Mouse (Mus musculus) forebrain, embryonic 14.5 days (tissue): ENCODE measurements around the gene Mboat2. TPM values are rescaled to one million over a fixed set of nuclear protein-coding genes. Genes with fewer than 3 reads are reported as not detected.

Source experiments
- ATAC-seq: fragments of 200-750 bp; cut with Nextera tagmentation; 2 replicates; pipeline ENCODE4 v1.8.0; 2017; ENCODE audit warnings: mild to moderate bottlenecking, moderate library complexity
- DNase-seq: peaks from one replicate; pipeline ENCODE4 v3.0.0-alpha.2; 2015; ENCODE audit warnings: low spot score
- H3K27ac ChIP-seq: fragments of 300-500 bp; sonication (generic); 2 replicates; pipeline ENCODE4 v1.5.1; 2014; ENCODE audit warnings: low read depth, mild to moderate bottlenecking, control low read depth, low read length, moderate library complexity
- H3K27me3 ChIP-seq: fragments of 300-500 bp; sonication (generic); replicated peaks from 2 replicates; pipeline ENCODE4 v1.6.1; 2014; ENCODE audit warnings: low read length, control low read depth, mixed read lengths; ENCODE audit not compliant: control insufficient read depth, insufficient read depth
- H3K36me3 ChIP-seq: fragments of 300-500 bp; sonication (generic); 2 replicates; pipeline ENCODE4 v1.6.1; 2014; ENCODE audit warnings: low read length, control low read depth; ENCODE audit not compliant: control insufficient read depth, insufficient read depth
- H3K4me1 ChIP-seq: fragments of 300-500 bp; sonication (generic); 2 replicates; pipeline ENCODE4 v1.6.1; 2014; ENCODE audit warnings: antibody characterized with exemption, low read length, control low read depth; ENCODE audit not compliant: control insufficient read depth, insufficient read depth
- H3K4me2 ChIP-seq: fragments of 300-500 bp; sonication (generic); 2 replicates; pipeline ENCODE4 v1.6.1; 2014; ENCODE audit warnings: mild to moderate bottlenecking, control low read depth, low read length
- H3K4me3 ChIP-seq: fragments of 300-500 bp; sonication (generic); 2 replicates; pipeline ENCODE4 v1.5.1; 2014; ENCODE audit warnings: low read depth, low read length, control low read depth
- H3K9ac ChIP-seq: fragments of 300-500 bp; sonication (generic); 2 replicates; pipeline ENCODE4 v1.6.1; 2014; ENCODE audit warnings: mild to moderate bottlenecking, low read length, control low read depth, moderate library complexity
- H3K9me3 ChIP-seq: fragments of 300-500 bp; sonication (generic); replicated peaks from 2 replicates; pipeline ENCODE4 v1.6.1; 2016; ENCODE audit warnings: low read length, control low read depth, mixed read lengths; ENCODE audit not compliant: control insufficient read depth
- WGBS: fragments of 180-500 bp; shearing (Covaris S2); extraction: QIAGEN DNeasy Blood & Tissue Kit; methylation state at CpG from one replicate; pipeline ENCODE4 v1.1.7; 2014; 5-methylcytosine and 5-hydroxymethylcytosine counted together
- polyA plus RNA-seq: library from polyadenylated mRNA; unstranded; fragments of >200 nt; fragmentation: Nextera tagmentation; extraction: Ambion mirVana; gene quantifications from 2 replicates; pipeline ENCODE4 v1.2.1, GENCODE M21; 2014

The Mboat2 gene
- polyA plus RNA-seq, 1 experiment from 2014 or later, result 68.4 TPM

- H3K9ac ChIP-seq, result peak overlapping the region; percentile 100
- H3K4me3 ChIP-seq, result peak overlapping the region; percentile 85
- ATAC-seq (no peak), DNase-seq (peak; percentile 31)
- no peaks in the 10 kb centered on the region for H3K27me3 ChIP-seq
- peak overlapping the region; percentile 55 for H3K4me2 ChIP-seq
- H3K9me3 ChIP-seq, result no peaks in the 10 kb centered on the region
- 47% methylated on average over 1 of the region's 1 CpGs for WGBS
- H3K36me3 ChIP-seq, result no peaks in the 10 kb centered on the region
- peaks cover 30% of the 10 kb centered on the region for H3K4me1 ChIP-seq
- H3K27ac ChIP-seq, result peak overlapping the region; percentile 98; the same call in 1 of the 2 replicates
Observed at GRCm38 (mm10) chr12:24830086-24830485, 593 bp upstream of the Mboat2 start.

DNA sequence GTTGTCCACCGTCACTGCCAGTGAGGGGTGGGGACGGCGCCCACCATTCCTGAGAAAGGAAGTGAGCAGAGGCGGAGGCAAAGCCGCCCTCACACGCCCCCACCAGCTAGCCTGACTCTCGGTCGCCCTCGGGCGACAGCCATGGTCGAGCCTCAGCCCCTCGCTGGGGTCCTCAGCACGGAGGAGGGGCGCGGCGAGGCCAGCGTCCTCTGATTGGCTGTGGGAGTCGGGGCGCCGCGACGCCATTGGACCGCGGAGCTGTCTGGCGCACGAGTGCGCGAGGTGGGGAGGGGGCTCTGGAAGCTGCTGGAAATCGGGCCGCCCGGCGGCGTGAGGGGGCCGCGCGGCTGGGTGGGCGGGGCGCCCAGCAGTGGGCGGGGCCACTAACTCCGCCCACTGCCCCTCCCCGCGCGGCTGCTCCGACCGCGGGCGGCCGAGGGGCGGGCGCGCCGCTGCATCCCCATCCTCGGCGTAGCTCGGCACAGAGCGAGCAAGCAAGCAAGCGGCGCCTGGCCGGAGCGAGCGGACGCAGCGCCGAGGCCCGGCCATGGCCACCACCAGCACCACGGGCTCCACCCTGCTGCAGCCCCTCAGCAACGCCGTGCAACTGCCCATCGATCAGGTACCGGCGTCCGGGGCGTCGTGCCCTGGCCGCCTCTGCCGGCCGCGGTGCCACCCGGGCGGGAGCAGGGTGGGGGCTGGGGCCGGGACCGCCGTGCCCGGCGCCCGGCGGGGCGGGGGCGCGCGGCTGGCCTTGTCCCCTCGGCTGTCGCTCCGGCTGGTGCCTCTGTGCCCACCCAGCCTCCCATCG, 679 bp downstream of the Mboat2 start:
- H3K4me1 ChIP-seq, result peaks cover 30% of the 10 kb centered on the region
- WGBS, result under 1% methylated on average over 67 of the region's 95 CpGs
- ATAC-seq (peak; percentile 99), DNase-seq (peak; percentile 99)
- H3K4me2 ChIP-seq, result peak overlapping the region; percentile 72
- H3K36me3 ChIP-seq, result no peaks in the 10 kb centered on the region
- no peaks in the 10 kb centered on the region for H3K9me3 ChIP-seq
- peak overlapping the region; percentile 100 for H3K9ac ChIP-seq
- H3K4me3 ChIP-seq, result peak overlapping the region; percentile 85
- peak overlapping the region; percentile 98 for H3K27ac ChIP-seq
- no peaks in the 10 kb centered on the region for H3K27me3 ChIP-seq

- no peaks in the 10 kb centered on the region for H3K27me3 ChIP-seq
- H3K4me2 ChIP-seq, result peak overlapping the region; percentile 72
- H3K4me1 ChIP-seq, result peaks cover 28% of the 10 kb centered on the region
- ATAC-seq (no peak), DNase-seq (peak; percentile 44)
- peak overlapping the region; percentile 90 for H3K9ac ChIP-seq
- H3K4me3 ChIP-seq, result peak overlapping the region; percentile 85
- under 1% methylated on average over 32 of the region's 32 CpGs for WGBS
- no peaks in the 10 kb centered on the region for H3K36me3 ChIP-seq
- H3K27ac ChIP-seq, result peak overlapping the region; percentile 95
- H3K9me3 ChIP-seq, result no peaks in the 10 kb centered on the region
Observed at GRCm38 (mm10) chr12:24831964-24832427, 1.3 kb downstream of the Mboat2 start.

DNA sequence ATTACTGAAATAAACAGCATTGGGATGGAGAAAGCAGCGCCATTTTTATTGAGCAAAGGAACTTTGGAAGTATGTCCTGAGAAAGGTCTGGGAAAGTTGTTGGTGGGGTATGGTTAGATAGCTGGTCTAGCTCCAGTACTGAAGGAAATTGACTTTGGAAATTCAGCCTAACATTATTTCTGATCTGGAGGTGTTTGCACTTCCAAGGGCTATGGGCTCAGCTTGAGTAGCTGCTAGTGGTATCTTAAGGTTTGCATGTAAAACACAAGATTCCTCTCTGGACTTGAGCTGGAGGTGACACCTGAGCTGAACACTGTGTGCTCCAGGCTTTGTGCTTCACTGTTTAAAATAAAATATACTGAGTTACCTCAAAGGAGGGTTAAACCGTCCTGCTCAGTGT, 1.8 kb downstream of the Mboat2 start:
- 15% methylated on average over 2 of the region's 2 CpGs for WGBS
- Histone ChIP-seq H3K27me3 (no peaks in the 10 kb centered on the region), H3K36me3 (no peaks in the 10 kb centered on the region), H3K4me1 (peaks cover 26% of the 10 kb centered on the region), H3K9me3 (no peaks in the 10 kb centered on the region), H3K9ac (peak overlapping the region; percentile 90), H3K4me2 (peak overlapping the region; percentile 72), H3K27ac (no peak overlapping the region), H3K4me3 (peak overlapping the region; percentile 85)
- DNase-seq, result no peak
- no peak for ATAC-seq

GRCm38 (mm10) chr12:24837947-24838346, 7.3 kb downstream of the Mboat2 start:
- WGBS, result 58% methylated on average over 2 of the region's 2 CpGs

DNA sequence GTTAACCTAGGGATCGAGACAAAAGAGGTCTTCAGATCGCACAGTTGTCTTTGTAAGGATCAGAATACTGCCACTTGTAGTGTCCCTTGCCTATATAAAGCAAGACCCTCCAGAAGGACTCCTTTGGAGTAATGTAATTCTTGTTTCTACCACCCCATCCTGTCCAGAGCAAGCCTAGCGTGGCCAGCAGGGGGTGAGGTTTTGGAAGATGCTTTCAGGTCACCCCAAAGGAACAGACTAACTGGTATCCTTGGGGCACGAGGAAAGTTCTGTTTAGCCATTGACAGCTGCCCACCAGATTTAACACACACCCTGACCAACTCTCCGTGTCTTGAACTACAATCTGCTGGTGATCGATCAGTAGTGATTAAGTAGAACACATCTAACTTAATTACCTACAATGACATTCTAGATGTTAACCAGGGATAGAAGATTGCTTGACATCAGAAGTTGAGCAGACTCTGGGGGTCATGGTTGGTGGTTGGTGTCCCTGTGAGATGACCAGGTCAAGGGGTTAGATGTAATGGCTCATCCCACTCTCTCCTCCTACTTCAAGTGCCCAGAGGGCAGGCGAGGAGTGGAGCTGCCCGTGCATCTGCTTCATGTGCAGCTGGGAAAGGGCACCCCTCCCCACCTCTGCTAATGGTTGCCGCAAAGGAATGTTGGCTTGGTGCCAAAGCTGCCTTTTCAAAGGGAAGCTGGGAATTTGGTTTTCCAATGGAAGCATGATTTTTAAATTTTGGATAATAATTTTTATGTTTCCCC, 10.6 kb downstream of the Mboat2 start:
- WGBS, result 51% methylated on average over 9 of the region's 9 CpGs
- Histone ChIP-seq H3K9ac (no peak overlapping the region), H3K4me1 (peaks cover 31% of the 10 kb centered on the region), H3K9me3 (no peaks in the 10 kb centered on the region), H3K27ac (no peak overlapping the region), H3K27me3 (no peaks in the 10 kb centered on the region), H3K4me2 (no peak overlapping the region), H3K36me3 (no peaks in the 10 kb centered on the region), H3K4me3 (no peak overlapping the region)
- ATAC-seq (peak; percentile 72), DNase-seq (peak; percentile 68)

More at GRCm38 (mm10) chr12:24837947-24838346, 7.3 kb downstream of the Mboat2 start:
- no peak overlapping the region for H3K4me3 ChIP-seq
- no peak overlapping the region for H3K9ac ChIP-seq
- no peak overlapping the region for H3K27ac ChIP-seq
- H3K27me3 ChIP-seq, result no peaks in the 10 kb centered on the region
- H3K4me1 ChIP-seq, result peaks cover 29% of the 10 kb centered on the region
- ATAC-seq (no peak), DNase-seq (no peak)
- H3K4me2 ChIP-seq, result no peak overlapping the region
- H3K36me3 ChIP-seq, result no peaks in the 10 kb centered on the region
- H3K9me3 ChIP-seq, result no peaks in the 10 kb centered on the region

DNA sequence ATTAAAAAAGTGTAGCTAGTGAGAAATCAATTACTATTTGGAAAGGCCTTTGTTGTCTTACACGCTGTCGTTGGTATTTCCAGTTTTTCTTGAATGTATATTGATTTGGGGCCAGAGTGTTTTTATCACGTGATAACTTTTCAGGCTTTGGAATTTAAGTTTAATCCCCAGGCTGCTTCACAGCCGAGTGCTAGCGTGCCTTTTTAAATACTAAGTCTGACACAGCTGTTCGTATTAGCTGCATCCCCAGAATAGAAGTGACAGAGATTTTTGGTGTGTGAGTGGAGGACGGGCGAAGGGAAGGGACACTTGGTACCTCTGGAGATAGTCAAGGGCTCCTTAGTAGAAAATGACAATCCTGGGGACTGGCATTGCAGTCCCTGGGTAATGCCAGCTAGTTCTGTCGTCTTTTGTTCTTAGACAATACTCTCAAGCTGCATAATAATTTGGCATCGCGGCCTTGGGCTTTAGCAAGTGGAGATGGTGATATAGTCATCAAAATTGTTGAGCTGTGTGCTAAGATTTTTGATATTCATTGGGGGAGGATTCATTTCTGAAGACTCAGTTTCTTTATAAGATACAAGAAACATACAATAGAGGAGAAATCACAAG, 11.7 kb downstream of the Mboat2 start:
- ATAC-seq (no peak), DNase-seq (peak; percentile 37)
- H3K4me3 ChIP-seq, result no peak overlapping the region
- H3K4me2 ChIP-seq, result no peak overlapping the region
- H3K9ac ChIP-seq, result no peak overlapping the region
- H3K9me3 ChIP-seq, result no peaks in the 10 kb centered on the region
- no peaks in the 10 kb centered on the region for H3K27me3 ChIP-seq
- no peaks in the 10 kb centered on the region for H3K36me3 ChIP-seq
- no peak overlapping the region for H3K27ac ChIP-seq
- WGBS, result 45% methylated on average over 11 of the region's 11 CpGs
- peaks cover 31% of the 10 kb centered on the region for H3K4me1 ChIP-seq

DNA sequence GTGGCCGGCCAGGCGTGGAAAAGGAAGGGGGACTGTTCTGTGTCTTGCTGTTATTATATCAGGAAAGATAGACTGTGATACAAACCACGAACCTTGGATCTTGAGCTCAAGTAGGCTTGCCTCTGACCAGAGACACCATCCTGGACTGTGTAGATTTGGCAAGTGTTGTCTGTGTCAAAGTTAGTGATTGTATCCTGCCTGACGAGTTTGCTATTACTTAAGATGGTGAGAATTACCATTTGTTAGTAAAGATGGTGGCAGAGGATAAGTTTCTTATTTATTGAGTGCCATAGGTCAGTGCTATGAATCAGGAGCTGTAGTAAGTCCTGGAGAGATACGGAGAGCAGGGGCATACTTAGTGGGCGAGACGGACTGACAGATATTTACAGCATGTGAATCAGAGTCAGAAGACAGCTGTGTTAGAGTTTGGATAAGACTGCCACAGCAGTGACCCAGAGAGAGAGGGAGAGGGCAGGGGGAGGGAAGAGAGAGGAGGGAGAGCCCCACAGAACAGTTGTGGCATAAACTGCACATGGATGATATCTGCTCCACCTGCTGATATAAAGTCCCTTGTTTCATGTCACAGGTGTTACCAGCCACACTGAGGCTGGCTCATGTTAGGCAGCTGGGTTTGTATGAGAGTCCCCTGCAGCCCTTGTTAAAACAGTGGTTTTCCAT, 12.9 kb downstream of the Mboat2 start:
- Histone ChIP-seq H3K4me1 (peaks cover 31% of the 10 kb centered on the region), H3K27me3 (no peaks in the 10 kb centered on the region), H3K36me3 (no peaks in the 10 kb centered on the region), H3K9me3 (no peaks in the 10 kb centered on the region), H3K27ac (no peak overlapping the region), H3K9ac (no peak overlapping the region), H3K4me3 (no peak overlapping the region), H3K4me2 (no peak overlapping the region)
- DNase-seq (no peak), ATAC-seq (no peak)
- 82% methylated on average over 7 of the region's 7 CpGs for WGBS
